Mouse (Mus musculus): Measurements from ENCODE around the gene Ddost. TPM values are rescaled to one million over a fixed set of nuclear protein-coding genes. Genes with fewer than 3 reads are reported as not detected.

Ddost gene
- 100 to 1,000 TPM in 1 of 2 experiments, 10 to 100 TPM in 1; 96.9 to 101 TPM for total RNA-seq (2021)
- long read RNA-seq, experiment 1, transcript Ddost-201 (11 exons, 2,120 nt): major isoform, 224 of 235 reads
- long read RNA-seq, experiment 1, partial matches to known transcripts: 5 of 235 reads
- long read RNA-seq, experiment 1, other reads (novel, unspliced or antisense): 6 of 235 reads
- long read RNA-seq, experiment 2, transcript Ddost-201 (11 exons, 2,120 nt): major isoform, 180 of 199 reads
- long read RNA-seq, experiment 2, partial matches to known transcripts: 13 of 199 reads
- long read RNA-seq, experiment 2, other reads (novel, unspliced or antisense): 6 of 199 reads

GRCm38 (mm10) chr4:138304340-138305104 lies at the start of gene Ddost:
Gene Ddost, plus strand, starts transcription at chr4:138304730.
- peak; percentile 99 to 100 for DNase-seq (ENCODE audit: low spot score in 2 of 2)
- intact Hi-C loops (cut with DNase I): no loop called here

- intact Hi-C loops (cut with DNase I): no loop called here
- DNase-seq (ENCODE audit: low spot score in 2 of 2): no peak
Observed at GRCm38 (mm10) chr4:138257116-138257687, 47.3 kb upstream of the Ddost start.

GRCm38 (mm10) chr4:138258663-138259062 lies 45.9 kb upstream of the Ddost start:
- DNase-seq (ENCODE audit: low spot score in 2 of 2): no peak
- intact Hi-C loops (cut with DNase I): no loop called here

- no peak for DNase-seq (ENCODE audit: low spot score in 2 of 2)
- intact Hi-C loops (cut with DNase I): no loop called here
Observed at GRCm38 (mm10) chr4:138259482-138259881, 45.0 kb upstream of the Ddost start.

- peak; percentile 88 for DNase-seq (ENCODE audit: low spot score in 2 of 2)
- intact Hi-C loops (cut with DNase I): no loop called here
Observed at GRCm38 (mm10) chr4:138261843-138262681, 42.5 kb upstream of the Ddost start.

- no peak for DNase-seq (ENCODE audit: low spot score in 2 of 2)
- intact Hi-C loops (cut with DNase I): no loop called here
Observed at GRCm38 (mm10) chr4:138267869-138268268, 36.7 kb upstream of the Ddost start.

GRCm38 (mm10) chr4:138272011-138272997 lies 32.2 kb upstream of the Ddost start:
- intact Hi-C loops (cut with DNase I): no loop called here
- peak; percentile 65 to 83 for DNase-seq (ENCODE audit: low spot score in 2 of 2)

GRCm38 (mm10) chr4:138278346-138278745 lies 26.2 kb upstream of the Ddost start:
- peak; percentile 39 to 52 for DNase-seq (ENCODE audit: low spot score in 2 of 2)
- intact Hi-C loops (cut with DNase I): no loop called here

GRCm38 (mm10) chr4:138282834-138283233 lies 21.7 kb upstream of the Ddost start:
- DNase-seq (ENCODE audit: low spot score in 2 of 2): peak; percentile 73 to 93
- intact Hi-C loops (cut with DNase I): no loop called here

- no peak for DNase-seq (ENCODE audit: low spot score in 2 of 2)
- intact Hi-C loops (cut with DNase I): no loop called here
Observed at GRCm38 (mm10) chr4:138286411-138286810, 18.1 kb upstream of the Ddost start.

GRCm38 (mm10) chr4:138288691-138289090 lies 15.8 kb upstream of the Ddost start:
- no peak for DNase-seq (ENCODE audit: low spot score in 2 of 2)
- intact Hi-C loops (cut with DNase I): no loop called here

- DNase-seq (ENCODE audit: low spot score in 2 of 2): no peak
- intact Hi-C loops (cut with DNase I): no loop called here
Observed at GRCm38 (mm10) chr4:138292028-138292427, 12.5 kb upstream of the Ddost start.

- DNase-seq (ENCODE audit: low spot score in 2 of 2): peak in 1 of 2 experiments; percentile 41
- intact Hi-C loops (cut with DNase I): no loop called here
Observed at GRCm38 (mm10) chr4:138293261-138293948, 11.1 kb upstream of the Ddost start.

GRCm38 (mm10) chr4:138293949-138294550 lies 10.5 kb upstream of the Ddost start:
- DNase-seq (ENCODE audit: low spot score in 2 of 2): no peak
- intact Hi-C loops (cut with DNase I): no loop called here

- intact Hi-C loops (cut with DNase I): no loop called here
Observed at GRCm38 (mm10) chr4:138301271-138301780, 3.2 kb upstream of the Ddost start.

GRCm38 (mm10) chr4:138303011-138303410 lies 1.5 kb upstream of the Ddost start:
- no peak for DNase-seq (ENCODE audit: low spot score in 2 of 2)
- intact Hi-C loops (cut with DNase I): no loop called here

More at GRCm38 (mm10) chr4:138301271-138301780, 3.2 kb upstream of the Ddost start:
- no peak for DNase-seq (ENCODE audit: low spot score in 2 of 2)

- intact Hi-C loops (cut with DNase I): no loop called here
- DNase-seq (ENCODE audit: low spot score in 2 of 2): no peak
Observed at GRCm38 (mm10) chr4:138303742-138304141, 788 bp upstream of the Ddost start.
